Mouse (Mus musculus) lung, embryonic 16.5 days (tissue): ENCODE data around the gene Ndufv1. TPM values are rescaled to one million over a fixed set of nuclear protein-coding genes. Genes with fewer than 3 reads are reported as not detected.

Experiments
- ATAC-seq: fragments of 200-750 bp; cut with Nextera tagmentation; 2 replicates; pipeline ENCODE4 v1.8.0; 2017; ENCODE audit warnings: low read depth, mild to moderate bottlenecking, moderate library complexity
- H3K27ac ChIP-seq: fragments of 300-500 bp; sonication (generic); 2 replicates; pipeline ENCODE4 v1.5.1; 2014; ENCODE audit warnings: mild to moderate bottlenecking, control low read depth, low read length
- H3K27me3 ChIP-seq: fragments of 300-500 bp; sonication (generic); 2 replicates; pipeline ENCODE4 v1.6.1; 2014; ENCODE audit warnings: low read depth, low read length, mixed read lengths; ENCODE audit not compliant: control insufficient read depth, insufficient read depth
- H3K36me3 ChIP-seq: fragments of 300-500 bp; sonication (generic); 2 replicates; pipeline ENCODE4 v1.6.1; 2014; ENCODE audit warnings: low read length; ENCODE audit not compliant: control insufficient read depth, insufficient read depth
- H3K4me1 ChIP-seq: fragments of 300-500 bp; sonication (generic); replicated peaks from 2 replicates; pipeline ENCODE4 v1.6.1; 2014; ENCODE audit warnings: low read length, mixed read lengths; ENCODE audit not compliant: control insufficient read depth, insufficient read depth
- H3K4me2 ChIP-seq: fragments of 300-500 bp; sonication (generic); 2 replicates; pipeline ENCODE4 v1.6.1; 2014; ENCODE audit warnings: low read depth, low read length, control low read depth
- H3K4me3 ChIP-seq: fragments of 300-500 bp; sonication (generic); 2 replicates; pipeline ENCODE4 v1.5.1; 2014; ENCODE audit warnings: mild to moderate bottlenecking, low read length, control low read depth
- H3K9ac ChIP-seq: fragments of 300-500 bp; sonication (generic); 2 replicates; pipeline ENCODE4 v1.6.1; 2014; ENCODE audit warnings: low read length, control low read depth
- H3K9me3 ChIP-seq: fragments of 300-500 bp; sonication (generic); 2 replicates; pipeline ENCODE4 v1.6.1; 2016; ENCODE audit warnings: low read length; ENCODE audit not compliant: control insufficient read depth
- WGBS: fragments of 180-500 bp; shearing (Covaris S2); extraction: QIAGEN DNeasy Blood & Tissue Kit; methylation state at CpG from one replicate; pipeline ENCODE4 v1.1.7; 2014; 5-methylcytosine and 5-hydroxymethylcytosine counted together
- polyA plus RNA-seq: library from polyadenylated mRNA; unstranded; fragments of >200 nt; fragmentation: Nextera tagmentation; extraction: Ambion mirVana; gene quantifications from 2 replicates; pipeline ENCODE4 v1.2.1, GENCODE M21; 2015

Ndufv1 gene
- polyA plus RNA-seq, 1 experiment from 2014 or later: 177 TPM

DNA sequence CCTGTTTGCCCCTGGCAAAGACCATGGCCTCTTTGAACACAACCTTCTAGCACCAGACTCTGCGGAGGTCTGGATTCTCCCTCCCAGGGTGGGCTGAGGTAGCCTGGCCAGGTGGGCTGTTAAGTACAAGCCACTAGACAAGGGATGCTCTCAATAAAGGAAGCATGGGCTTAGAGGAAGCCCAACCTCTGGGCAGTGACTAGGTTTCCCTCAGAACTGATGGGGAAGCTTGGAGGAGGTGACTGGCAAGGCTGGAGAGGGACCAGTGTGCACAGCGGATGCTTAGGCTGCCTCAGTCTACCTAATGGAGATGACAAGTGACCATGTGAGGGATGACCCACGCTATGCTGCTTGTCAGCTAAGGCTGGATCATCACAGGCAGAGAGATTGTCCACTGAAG, 20.6 kb downstream of the Ndufv1 start:
- H3K27me3 ChIP-seq: no peaks in the 10 kb centered on the region
- no peak overlapping the region for H3K4me3 ChIP-seq
- no peak overlapping the region for H3K9ac ChIP-seq
- no peaks in the 10 kb centered on the region for H3K9me3 ChIP-seq
- 80% methylated on average over 3 of the region's 3 CpGs for WGBS
- H3K4me1 ChIP-seq: peaks cover 6% of the 10 kb centered on the region
- no peak overlapping the region for H3K4me2 ChIP-seq
- no peaks in the 10 kb centered on the region; the same call in 1 of the 2 replicates for H3K36me3 ChIP-seq
- no peak overlapping the region for H3K27ac ChIP-seq
- no peak for ATAC-seq

DNA sequence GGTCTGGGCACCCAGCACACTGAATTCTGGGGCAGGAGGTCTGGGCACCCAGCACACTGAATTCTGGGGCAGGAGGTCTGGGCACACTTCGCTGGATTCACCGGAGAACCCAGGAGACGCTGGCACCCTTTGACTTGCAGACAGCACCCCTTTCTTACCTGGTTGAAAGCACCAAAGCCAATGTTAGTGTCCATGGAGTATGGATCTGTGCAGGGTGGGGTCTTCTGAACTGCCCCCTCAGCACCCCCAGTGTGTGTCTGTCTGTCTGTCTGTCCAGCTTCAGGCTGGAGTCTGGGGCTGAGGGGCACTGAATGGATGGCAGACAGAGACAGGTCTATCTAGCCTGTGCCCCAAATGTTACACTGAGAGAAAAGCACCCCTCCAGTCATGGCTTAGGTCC, 21.0 kb downstream of the Ndufv1 start:
- Histone ChIP-seq H3K4me2 (no peak overlapping the region), H3K9me3 (no peaks in the 10 kb centered on the region), H3K36me3 (no peaks in the 10 kb centered on the region; the same call in 1 of the 2 replicates), H3K4me1 (peaks cover 10% of the 10 kb centered on the region), H3K27ac (no peak overlapping the region), H3K4me3 (no peak overlapping the region), H3K9ac (no peak overlapping the region), H3K27me3 (no peaks in the 10 kb centered on the region)
- WGBS: 85% methylated on average over 3 of the region's 3 CpGs
- ATAC-seq: no peak

DNA sequence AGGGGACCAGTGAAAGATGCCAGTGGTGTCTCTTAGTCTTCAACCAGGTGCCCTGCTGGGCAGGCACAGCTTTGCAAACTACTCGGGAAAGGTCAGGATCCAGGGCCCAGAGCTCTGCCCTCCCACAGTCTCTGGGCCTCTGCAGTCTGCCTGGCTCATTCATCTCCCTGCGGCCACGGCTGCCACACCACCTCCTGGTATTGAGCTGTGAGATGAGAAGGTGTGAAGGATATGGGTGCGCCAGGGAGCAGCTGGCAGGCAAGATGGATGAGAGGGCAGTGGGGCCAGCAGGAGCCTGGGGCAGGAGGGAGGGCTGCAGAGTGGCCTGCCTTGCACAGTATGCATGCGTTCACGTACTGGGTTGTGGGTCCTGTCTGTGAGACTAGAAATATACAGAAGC, 21.8 kb downstream of the Ndufv1 start:
- Histone ChIP-seq H3K9ac (no peak overlapping the region; the same call in 1 of the 2 replicates), H3K4me3 (no peak overlapping the region), H3K36me3 (no peaks in the 10 kb centered on the region; the same call in 1 of the 2 replicates), H3K9me3 (no peaks in the 10 kb centered on the region), H3K27ac (no peak overlapping the region), H3K27me3 (no peaks in the 10 kb centered on the region), H3K4me2 (no peak overlapping the region), H3K4me1 (peaks cover 14% of the 10 kb centered on the region)
- ATAC-seq: no peak
- WGBS: 26% methylated on average over 6 of the region's 6 CpGs

DNA sequence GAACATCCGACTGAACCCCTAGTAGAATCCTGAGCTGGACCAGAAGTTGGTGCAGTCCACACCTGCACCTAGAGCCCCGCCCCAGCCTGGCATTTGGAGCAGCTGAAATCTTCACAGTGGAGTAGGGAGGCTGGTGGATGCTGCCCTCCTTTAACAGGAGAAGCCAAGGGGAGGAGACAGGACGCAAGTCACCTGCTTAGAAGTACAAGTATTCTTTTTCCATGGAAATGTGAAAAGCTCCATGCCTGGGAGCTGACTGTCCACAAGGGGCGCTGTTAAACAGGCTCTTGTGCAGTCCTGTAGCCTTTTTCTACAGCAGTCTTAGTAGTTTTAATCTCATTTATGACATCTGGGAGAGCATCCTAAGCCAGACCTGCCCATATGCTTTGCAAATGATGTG, 23.9 kb downstream of the Ndufv1 start:
- Histone ChIP-seq H3K4me1 (peaks cover 16% of the 10 kb centered on the region), H3K9ac (no peak overlapping the region), H3K36me3 (no peaks in the 10 kb centered on the region; the same call in 1 of the 2 replicates), H3K4me3 (no peak overlapping the region), H3K27me3 (no peaks in the 10 kb centered on the region), H3K4me2 (no peak overlapping the region), H3K27ac (no peak overlapping the region), H3K9me3 (no peaks in the 10 kb centered on the region)
- no peak for ATAC-seq
- 88% methylated on average over 4 of the region's 4 CpGs for WGBS

GRCm38 (mm10) chr19:3988066-3988465, 24.5 kb downstream of the Ndufv1 start:
- no peaks in the 10 kb centered on the region for H3K27me3 ChIP-seq
- no peak overlapping the region for H3K9ac ChIP-seq
- H3K36me3 ChIP-seq: no peaks in the 10 kb centered on the region; the same call in 1 of the 2 replicates
- no peaks in the 10 kb centered on the region for H3K9me3 ChIP-seq
- WGBS: 85% methylated on average over 14 of the region's 14 CpGs
- no peak for ATAC-seq
- no peak overlapping the region for H3K4me2 ChIP-seq
- peaks cover 16% of the 10 kb centered on the region for H3K4me1 ChIP-seq
- H3K27ac ChIP-seq: no peak overlapping the region
- H3K4me3 ChIP-seq: no peak overlapping the region

- ATAC-seq: peak; percentile 88
- Histone ChIP-seq H3K9me3 (no peaks in the 10 kb centered on the region), H3K36me3 (no peaks in the 10 kb centered on the region; the same call in 1 of the 2 replicates), H3K27ac (peak within 1 kb of the TSS; percentile 74), H3K27me3 (no peaks in the 10 kb centered on the region), H3K4me3 (peak within 1 kb of the TSS; percentile 16; the same call in 1 of the 2 replicates), H3K4me2 (peak within 1 kb of the TSS; percentile 47), H3K9ac (peak within 1 kb of the TSS; percentile 66), H3K4me1 (peaks cover 16% of the 10 kb centered on the region)
- WGBS: 10% methylated on average over 8 of the region's 8 CpGs
Observed at GRCm38 (mm10) chr19:3986334-3986733, 26.3 kb downstream of the Ndufv1 start, which contains the start of gene Acy3. Gene Acy3, plus strand, starts transcription at chr19:3986570.

GRCm38 (mm10) chr19:3985261-3985681, 27.3 kb downstream of the Ndufv1 start:
- no peaks in the 10 kb centered on the region for H3K27me3 ChIP-seq
- ATAC-seq: peak; percentile 48
- H3K36me3 ChIP-seq: no peaks in the 10 kb centered on the region; the same call in 1 of the 2 replicates
- 27% methylated on average over 8 of the region's 8 CpGs for WGBS
- peak overlapping the region; percentile 75 for H3K27ac ChIP-seq
- no peaks in the 10 kb centered on the region for H3K9me3 ChIP-seq
- H3K9ac ChIP-seq: peak overlapping the region; percentile 20; the same call in 1 of the 2 replicates
- H3K4me1 ChIP-seq: peaks cover 16% of the 10 kb centered on the region
- no peak overlapping the region for H3K4me2 ChIP-seq
- no peak overlapping the region for H3K4me3 ChIP-seq

DNA sequence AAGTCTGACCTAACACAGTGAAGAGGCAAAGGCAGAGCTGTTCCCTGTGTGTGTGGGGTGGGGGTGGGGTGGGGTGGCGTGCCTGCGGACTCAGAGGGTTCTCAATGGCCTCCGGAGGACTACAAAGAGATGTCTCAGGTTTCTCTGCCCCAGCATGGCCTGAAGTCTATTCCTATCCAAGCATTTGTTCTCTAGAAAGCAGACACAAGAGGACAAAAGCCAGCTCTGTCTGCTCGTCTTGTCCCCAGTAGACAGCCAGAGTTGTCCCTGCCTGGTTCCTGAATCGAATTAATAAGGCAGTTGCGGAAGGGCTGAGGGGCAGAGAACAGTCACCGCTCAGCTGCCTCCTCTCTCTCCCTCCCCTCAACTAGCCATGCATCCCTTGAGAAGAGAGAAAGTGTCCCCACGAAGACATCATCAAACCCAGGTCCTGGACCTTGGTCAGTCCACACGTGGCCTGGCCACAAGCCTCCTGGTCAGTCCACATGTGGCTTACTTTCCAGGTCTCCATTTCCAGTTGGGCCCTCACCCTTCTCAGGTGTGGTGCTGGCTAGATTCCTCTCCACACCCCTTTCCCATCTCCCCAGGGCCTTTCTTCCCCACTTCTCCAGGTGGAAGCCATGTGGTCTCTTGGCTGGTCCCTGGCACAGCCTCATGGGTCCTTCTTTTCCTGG, 28.9 kb downstream of the Ndufv1 start:
- 54% methylated on average over 9 of the region's 9 CpGs for WGBS
- no peak overlapping the region for H3K4me3 ChIP-seq
- no peak overlapping the region for H3K9ac ChIP-seq
- H3K4me1 ChIP-seq: peaks cover 16% of the 10 kb centered on the region
- H3K27me3 ChIP-seq: no peaks in the 10 kb centered on the region
- H3K9me3 ChIP-seq: no peaks in the 10 kb centered on the region
- no peak overlapping the region for H3K4me2 ChIP-seq
- no peak for ATAC-seq
- H3K36me3 ChIP-seq: no peaks in the 10 kb centered on the region; the same call in 1 of the 2 replicates
- H3K27ac ChIP-seq: no peak overlapping the region

DNA sequence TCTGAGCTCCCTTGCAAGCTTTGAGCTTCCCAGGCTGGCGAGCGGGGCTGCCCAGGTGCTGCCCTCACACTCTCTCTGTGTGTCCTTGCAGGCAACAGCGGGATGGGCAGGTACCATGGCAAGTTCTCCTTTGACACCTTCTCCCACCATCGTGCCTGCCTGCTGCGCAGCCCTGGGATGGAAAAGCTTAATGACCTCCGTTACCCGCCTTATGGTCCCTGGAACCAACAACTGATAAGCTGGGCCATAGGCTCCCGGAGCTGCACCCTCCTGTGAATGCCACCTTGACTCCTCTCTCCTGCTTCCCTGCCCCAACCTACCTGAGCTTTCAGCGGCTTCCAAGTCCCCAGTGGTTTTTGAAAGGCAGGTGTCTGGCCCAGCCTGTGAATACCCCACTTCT, 31.7 kb downstream of the Ndufv1 start:
- ATAC-seq: no peak
- 73% methylated on average over 9 of the region's 9 CpGs for WGBS
- Histone ChIP-seq H3K36me3 (no peaks in the 10 kb centered on the region), H3K4me1 (peaks cover 5% of the 10 kb centered on the region; the same call in 1 of the 2 replicates), H3K27ac (no peak overlapping the region), H3K4me2 (no peak overlapping the region), H3K9me3 (no peaks in the 10 kb centered on the region), H3K27me3 (no peaks in the 10 kb centered on the region), H3K4me3 (no peak overlapping the region), H3K9ac (no peak overlapping the region)
